Mouse (Mus musculus) midbrain, embryonic 16.5 days (tissue): ENCODE data around the gene Kdm2b. TPM values are rescaled to one million over a fixed set of nuclear protein-coding genes. Genes with fewer than 3 reads are reported as not detected.
"Not testable (repeated sequence)": the region's sequence is repeated elsewhere in the genome, so short reads cannot be mapped to it uniquely, and the experiment has no call there.

Experiments used
- ATAC-seq: fragments of 200-750 bp; cut with Nextera tagmentation; 2 replicates; pipeline ENCODE4 v1.8.0; 2017; ENCODE audit warnings: moderate TSS enrichment
- H3K27ac ChIP-seq: fragments of 300-500 bp; sonication (generic); 2 replicates; pipeline ENCODE4 v1.5.1; 2014; ENCODE audit warnings: mild to moderate bottlenecking, low read length, mixed read lengths
- H3K27me3 ChIP-seq: fragments of 300-500 bp; sonication (generic); 2 replicates; pipeline ENCODE4 v1.6.1; 2014; ENCODE audit warnings: low read depth, low read length, mixed read lengths; ENCODE audit not compliant: control insufficient read depth, insufficient read depth
- H3K36me3 ChIP-seq: fragments of 300-500 bp; sonication (generic); 2 replicates; pipeline ENCODE4 v1.6.1; 2014; ENCODE audit warnings: mild to moderate bottlenecking, low read length, moderate library complexity, mixed read lengths; ENCODE audit not compliant: control insufficient read depth, insufficient read depth
- H3K4me1 ChIP-seq: fragments of 300-500 bp; sonication (generic); 2 replicates; pipeline ENCODE4 v1.6.1; 2014; ENCODE audit warnings: mild to moderate bottlenecking, low read length, mixed read lengths; ENCODE audit not compliant: control insufficient read depth, insufficient read depth
- H3K4me2 ChIP-seq: fragments of 300-500 bp; sonication (generic); 2 replicates; pipeline ENCODE4 v1.6.1; 2014; ENCODE audit warnings: mild to moderate bottlenecking, low read length, mixed read lengths
- H3K4me3 ChIP-seq: fragments of 300-500 bp; sonication (generic); 2 replicates; pipeline ENCODE4 v1.5.1; 2014; ENCODE audit warnings: low read depth, mild to moderate bottlenecking, low read length, moderate library complexity, mixed read lengths
- H3K9ac ChIP-seq: fragments of 300-500 bp; sonication (generic); 2 replicates; pipeline ENCODE4 v1.6.1; 2014; ENCODE audit warnings: low read depth, low read length, mixed read lengths
- H3K9me3 ChIP-seq: fragments of 300-500 bp; sonication (generic); replicated peaks from 2 replicates; pipeline ENCODE4 v1.6.1; 2014; ENCODE audit warnings: mild to moderate bottlenecking, low read length, mixed read lengths; ENCODE audit not compliant: control insufficient read depth, poor library complexity, severe bottlenecking
- WGBS: fragments of 180-500 bp; shearing (Covaris S2); extraction: QIAGEN DNeasy Blood & Tissue Kit; methylation state at CpG from one replicate; pipeline ENCODE4 v1.1.7; 2014; 5-methylcytosine and 5-hydroxymethylcytosine counted together
- polyA plus RNA-seq: library from polyadenylated mRNA; unstranded; fragments of >200 nt; fragmentation: Nextera tagmentation; extraction: Ambion mirVana; gene quantifications from 2 replicates; pipeline ENCODE4 v1.2.1, GENCODE M21; 2015

Kdm2b gene
- polyA plus RNA-seq, 1 experiment from 2014 or later: 117 TPM

- no peaks in the 10 kb centered on the region for H3K27me3 ChIP-seq
- H3K4me3 ChIP-seq: peak overlapping the region; percentile 74
- ATAC-seq: no peak
- peak overlapping the region; percentile 80 for H3K9ac ChIP-seq
- H3K27ac ChIP-seq: peak overlapping the region; percentile 70
- H3K9me3 ChIP-seq: no peaks in the 10 kb centered on the region
- peak overlapping the region; percentile 90 for H3K4me2 ChIP-seq
- WGBS: under 1% methylated on average over 41 of the region's 41 CpGs
- H3K4me1 ChIP-seq: peaks cover 46% of the 10 kb centered on the region
- H3K36me3 ChIP-seq: no peaks in the 10 kb centered on the region
Measured at GRCm38 (mm10) chr5:122988021-122988751, 1.4 kb downstream of the Kdm2b start.

GRCm38 (mm10) chr5:122987211-122988020, 2.2 kb downstream of the Kdm2b start:
- Histone ChIP-seq H3K9ac (peak overlapping the region; percentile 80), H3K27me3 (no peaks in the 10 kb centered on the region), H3K27ac (no peak overlapping the region), H3K4me2 (peak overlapping the region; percentile 90), H3K4me3 (peak overlapping the region; percentile 74), H3K9me3 (no peaks in the 10 kb centered on the region), H3K36me3 (no peaks in the 10 kb centered on the region), H3K4me1 (peaks cover 46% of the 10 kb centered on the region)
- ATAC-seq: peak; percentile 55; the same call in 1 of the 2 replicates
- 3% methylated on average over 39 of the region's 39 CpGs for WGBS

GRCm38 (mm10) chr5:122986091-122986493, 3.5 kb downstream of the Kdm2b start:
- Histone ChIP-seq H3K36me3 (no peaks in the 10 kb centered on the region), H3K9ac (no peak overlapping the region), H3K4me3 (no peak overlapping the region), H3K4me1 (peaks cover 42% of the 10 kb centered on the region), H3K4me2 (no peak overlapping the region), H3K27me3 (no peaks in the 10 kb centered on the region), H3K9me3 (no peaks in the 10 kb centered on the region), H3K27ac (no peak overlapping the region)
- 21% methylated on average over 8 of the region's 8 CpGs for WGBS
- no peak for ATAC-seq

GRCm38 (mm10) chr5:122985276-122985675, 4.3 kb downstream of the Kdm2b start:
- H3K27ac ChIP-seq: no peak overlapping the region
- peaks cover 34% of the 10 kb centered on the region for H3K4me1 ChIP-seq
- H3K36me3 ChIP-seq: no peaks in the 10 kb centered on the region
- ATAC-seq: no peak
- H3K27me3 ChIP-seq: no peaks in the 10 kb centered on the region
- H3K9me3 ChIP-seq: no peaks in the 10 kb centered on the region
- no peak overlapping the region for H3K4me2 ChIP-seq
- 35% methylated on average over 3 of the region's 3 CpGs for WGBS
- no peak overlapping the region for H3K4me3 ChIP-seq
- H3K9ac ChIP-seq: no peak overlapping the region

DNA sequence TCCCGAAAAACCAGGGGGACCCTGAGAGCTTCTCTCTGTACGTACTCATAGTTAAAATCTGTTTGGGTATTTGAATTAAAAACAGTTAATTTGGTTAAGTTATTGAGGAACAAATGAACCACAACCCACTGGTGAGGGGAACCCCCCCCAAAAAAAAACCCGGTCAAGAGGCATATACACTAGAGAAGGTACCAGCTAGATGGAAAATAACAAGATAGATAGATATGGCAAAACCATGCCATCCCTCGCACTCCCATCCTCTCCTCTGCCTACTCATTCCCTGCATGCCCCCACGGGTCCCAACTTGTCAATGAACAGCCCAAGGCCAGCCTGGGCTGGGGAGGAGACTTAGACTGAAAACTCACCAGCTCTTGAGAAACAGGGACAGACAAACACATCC, 5.1 kb downstream of the Kdm2b start:
- Histone ChIP-seq H3K4me2 (no peak overlapping the region; the same call in 1 of the 2 replicates), H3K4me1 (peaks cover 26% of the 10 kb centered on the region), H3K9me3 (no peaks in the 10 kb centered on the region), H3K27ac (no peak overlapping the region), H3K27me3 (no peaks in the 10 kb centered on the region), H3K36me3 (no peaks in the 10 kb centered on the region), H3K9ac (no peak overlapping the region), H3K4me3 (no peak overlapping the region)
- ATAC-seq: no peak
- WGBS: 75% methylated on average over 5 of the region's 5 CpGs

DNA sequence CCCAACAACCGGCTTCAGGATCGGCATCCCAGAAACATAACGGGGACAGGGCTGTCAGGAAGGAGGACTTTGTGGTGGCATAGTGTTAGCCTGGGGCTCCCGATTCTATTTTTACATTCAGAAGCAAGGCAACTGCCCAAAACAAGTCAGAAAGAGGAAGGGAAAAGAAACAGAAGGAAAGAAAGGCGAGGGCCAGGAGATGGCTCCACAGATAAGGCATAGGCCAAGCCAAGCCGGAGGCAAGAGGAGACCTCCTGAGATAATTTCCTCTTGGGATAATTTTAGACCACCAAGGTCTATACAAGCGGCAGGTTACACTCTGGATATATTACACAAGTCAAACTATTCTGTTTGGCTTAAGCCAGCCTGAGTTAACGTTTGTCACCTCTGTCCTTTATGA, 10.7 kb downstream of the Kdm2b start:
- Histone ChIP-seq H3K4me2 (no peak overlapping the region), H3K27me3 (no peaks in the 10 kb centered on the region), H3K36me3 (no peaks in the 10 kb centered on the region), H3K4me3 (no peak overlapping the region), H3K4me1 (no peaks in the 10 kb centered on the region), H3K9ac (no peak overlapping the region), H3K9me3 (no peaks in the 10 kb centered on the region), H3K27ac (no peak overlapping the region)
- WGBS: 92% methylated on average over 8 of the region's 8 CpGs
- no peak for ATAC-seq

DNA sequence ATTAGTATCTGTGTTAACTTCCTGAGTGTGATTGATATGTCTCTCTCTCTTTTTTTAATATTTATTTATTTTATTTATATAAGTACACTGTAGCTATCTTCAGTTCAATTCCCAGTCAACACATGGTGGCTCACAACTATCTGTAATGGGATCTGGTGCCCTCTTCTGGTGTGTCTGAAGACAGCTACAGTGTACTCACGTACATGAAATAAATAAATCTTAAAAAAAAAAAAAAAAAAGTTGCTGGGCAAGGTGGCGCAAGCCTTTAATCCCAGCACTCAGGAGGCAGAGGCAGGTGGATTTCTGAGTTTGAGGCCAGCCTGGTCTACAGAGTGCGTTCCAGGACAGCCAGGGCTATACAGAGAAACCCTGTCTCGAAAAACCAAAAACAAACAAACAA, 14.9 kb downstream of the Kdm2b start:
- H3K36me3 ChIP-seq, H3K9me3 ChIP-seq, H3K4me3 ChIP-seq, H3K4me1 ChIP-seq, H3K4me2 ChIP-seq, ATAC-seq, H3K9ac ChIP-seq, H3K27ac ChIP-seq, H3K27me3 ChIP-seq: not testable (repeated sequence)
- 94% methylated on average over 4 of the region's 4 CpGs for WGBS

DNA sequence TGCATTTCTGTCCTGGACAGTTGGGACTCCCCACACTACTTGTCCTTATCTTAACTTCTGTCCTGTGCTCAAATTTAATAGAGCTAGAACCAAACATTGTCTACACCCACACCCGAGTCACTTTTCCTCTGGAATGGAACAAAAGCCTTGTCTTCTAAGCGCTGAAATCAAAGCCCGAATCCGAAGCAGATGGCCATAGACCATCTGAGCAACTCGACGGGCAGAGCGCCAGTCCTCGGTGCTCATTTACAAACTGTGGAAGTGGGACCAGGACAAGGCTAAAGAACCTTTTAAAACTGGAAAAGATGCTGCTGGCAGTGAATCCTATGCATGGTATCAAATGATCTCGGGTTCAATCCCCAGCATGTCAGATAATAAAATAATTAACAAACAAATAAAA, 17.5 kb downstream of the Kdm2b start:
- Histone ChIP-seq H3K27me3 (no peaks in the 10 kb centered on the region), H3K9me3 (no peaks in the 10 kb centered on the region), H3K4me3 (no peak overlapping the region), H3K4me2 (no peak overlapping the region), H3K27ac (no peak overlapping the region), H3K36me3 (no peaks in the 10 kb centered on the region), H3K9ac (no peak overlapping the region), H3K4me1 (no peaks in the 10 kb centered on the region; the same call in 1 of the 2 replicates)
- 57% methylated on average over 9 of the region's 9 CpGs for WGBS
- ATAC-seq: no peak

- Histone ChIP-seq H3K9ac (no peak overlapping the region), H3K9me3 (no peaks in the 10 kb centered on the region), H3K4me3 (no peak overlapping the region), H3K4me2 (no peak overlapping the region), H3K36me3 (no peaks in the 10 kb centered on the region), H3K4me1 (no peaks in the 10 kb centered on the region; the same call in 1 of the 2 replicates), H3K27me3 (no peaks in the 10 kb centered on the region), H3K27ac (no peak overlapping the region)
- no peak for ATAC-seq
- WGBS: 87% methylated on average over 4 of the region's 4 CpGs
Measured at GRCm38 (mm10) chr5:122971438-122971837, 18.2 kb downstream of the Kdm2b start.
